Comparison of ENCODE assay signal across 15 mouse cellular contexts in the genomic region with DNA sequence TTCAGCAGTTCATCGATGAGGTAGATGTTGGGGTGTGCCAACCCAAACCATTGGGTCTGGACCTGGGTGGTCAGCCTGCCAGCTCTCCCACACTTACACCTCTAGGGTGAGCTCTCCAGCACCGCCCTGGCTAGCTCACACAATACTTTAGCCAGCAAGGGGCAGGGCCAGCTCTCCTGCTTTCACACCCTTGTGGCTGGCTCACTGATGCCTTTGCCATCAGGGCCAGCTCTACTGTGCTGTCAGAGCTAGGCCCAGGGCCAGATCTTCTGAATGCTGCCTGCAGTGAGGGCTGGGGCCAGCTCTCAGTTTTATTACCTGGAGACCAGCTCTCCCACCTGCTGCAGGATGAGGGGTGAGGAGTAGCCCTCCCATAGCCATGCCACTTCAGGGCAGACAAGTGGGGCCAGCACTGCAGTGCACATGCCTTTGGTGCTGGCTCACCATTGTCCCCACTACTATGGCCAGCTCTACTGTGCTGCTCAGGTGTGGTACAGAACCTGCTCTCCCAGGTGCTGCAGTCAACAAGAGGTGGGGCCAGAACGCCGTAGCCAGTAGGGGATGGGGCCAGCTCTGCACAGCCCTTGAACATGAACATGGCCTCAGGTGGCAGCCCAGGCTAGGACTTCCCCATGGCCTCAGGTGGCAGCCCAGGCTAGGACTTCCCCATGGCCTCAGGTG. TPM values are rescaled to one million over a fixed set of nuclear protein-coding genes. Genes with fewer than 3 reads are reported as not detected.
DNase-seq lines count a peak whose midpoint lies in the region; ATAC-seq and TF ChIP-seq lines count a peak whose summit lies in the region.
"Had no signal": no experiment of that assay in that cellular context is flagged by ENCODE, and none has a peak within 500 bp of the region (broad histone marks: within the 10 kb centered on the region; RNA-seq: fewer than 3 reads in every experiment).

No protein-coding gene starts in this region.

- no peak for TF ChIP-seq CTCF in gastrocnemius, adult 2 months (IDR thresholded peaks at IDR 0.05)

- no peaks in the 10 kb centered on the region for H3K36me3 ChIP-seq in lung, embryonic 15.5 days
- no peaks in the 10 kb centered on the region for H3K36me3 ChIP-seq in stomach, embryonic 14.5 days (ENCODE audit: control insufficient read depth, insufficient read depth, low read length)
- H3K36me3 ChIP-seq: limb, embryonic 12.5 days had no signal

- no peak overlapping the region for H3K4me3 ChIP-seq in gastrocnemius, adult 2 months
- H3K4me3 ChIP-seq in lung, embryonic 15.5 days: no peak overlapping the region
- no peak overlapping the region for H3K4me3 ChIP-seq in stomach, embryonic 14.5 days (ENCODE audit: low read depth, low read length)
- H3K4me3 ChIP-seq: limb, embryonic 12.5 days had no signal

- peak; percentile 33; the same call in 1 of the 2 replicates for ATAC-seq in lung, embryonic 15.5 days (ENCODE audit: borderline replicate concordance, extremely low read depth, low FRiP score, low TSS enrichment)
- ATAC-seq in stomach, embryonic 14.5 days (ENCODE audit: insufficient number of reproducible peaks, insufficient read depth, low FRiP score, low read depth): peak; percentile 46; the same call in 1 of the 2 replicates
- ATAC-seq: CD4-positive, CD25-positive, alpha-beta regulatory T cell, adult 4 months; intestine, postnatal 0 days had no signal

- DNase-seq in gastrocnemius, adult 2 months: peak; percentile 64
- DNase-seq in gastrocnemius, postnatal 36 days: no peak
- no peak for DNase-seq in lung, postnatal 25 days (ENCODE audit: low spot score)
- peak; percentile 36 for DNase-seq in gastrocnemius, postnatal 14 days
- no peak for DNase-seq in layer of hippocampus, postnatal 36 days
- DNase-seq: embryo, embryonic 11 days; right cerebral cortex, postnatal 25 days had no signal

- intact Hi-C loops in gastrocnemius, adult 2 months (cut with DNase I): no loop called here
- intact Hi-C loops in gastrocnemius, postnatal 36 days (cut with DNase I): no loop called here
- intact Hi-C loops in gastrocnemius, postnatal 14 days (cut with DNase I; ENCODE audit: low total_unique reads): no loop called here

- no peak overlapping the region for H3K27ac ChIP-seq in gastrocnemius, adult 2 months
- H3K27ac ChIP-seq in lung, embryonic 15.5 days: no peak overlapping the region
- no peak overlapping the region for H3K27ac ChIP-seq in stomach, embryonic 14.5 days (ENCODE audit: low read length)
- H3K27ac ChIP-seq: limb, embryonic 12.5 days; macrophage had no signal

- WGBS in lung, embryonic 15.5 days: 62% methylated on average over 4 of the region's 4 CpGs
- WGBS in stomach, embryonic 14.5 days: 63% methylated on average over 4 of the region's 4 CpGs

- H3K9ac ChIP-seq in lung, embryonic 15.5 days: no peak overlapping the region
- no peak overlapping the region for H3K9ac ChIP-seq in stomach, embryonic 14.5 days (replicated peaks; ENCODE audit: low read depth, low read length)
- H3K9ac ChIP-seq: limb, embryonic 12.5 days had no signal

- no peaks in the 10 kb centered on the region for H3K4me1 ChIP-seq in lung, embryonic 15.5 days
- peaks cover 4% of the 10 kb centered on the region; the same call in 1 of the 2 replicates for H3K4me1 ChIP-seq in stomach, embryonic 14.5 days (ENCODE audit: control insufficient read depth, insufficient read depth, low read length)

- no peak overlapping the region for H3K4me2 ChIP-seq in lung, embryonic 15.5 days
- H3K4me2 ChIP-seq in stomach, embryonic 14.5 days (replicated peaks; ENCODE audit: low read depth, low read length): no peak overlapping the region
- H3K4me2 ChIP-seq: limb, embryonic 12.5 days had no signal

- H3K27me3 ChIP-seq in lung, embryonic 15.5 days: no peaks in the 10 kb centered on the region
- no peaks in the 10 kb centered on the region for H3K27me3 ChIP-seq in stomach, embryonic 14.5 days (ENCODE audit: control insufficient read depth, insufficient read depth, low read length)
- H3K27me3 ChIP-seq: limb, embryonic 12.5 days had no signal

- no peaks in the 10 kb centered on the region for H3K9me3 ChIP-seq in lung, embryonic 15.5 days
- no peaks in the 10 kb centered on the region for H3K9me3 ChIP-seq in stomach, embryonic 14.5 days (ENCODE audit: control insufficient read depth, low read depth, low read length)
- H3K9me3 ChIP-seq: limb, embryonic 12.5 days had no signal

RNA-seq across cellular contexts. Expression of a gene that starts 12.2 kb away (rescaled TPM):
- total RNA-seq in gastrocnemius, adult 2 months (2021): not detected
- not detected for total RNA-seq in gastrocnemius, postnatal 36 days (2021)
- not detected in 2 replicates for polyA plus RNA-seq in lung, embryonic 15.5 days (2015; fragmentation: Nextera tagmentation; extraction: Ambion mirVana)
- not detected for total RNA-seq in gastrocnemius, postnatal 14 days (2021)
- polyA plus RNA-seq in stomach, embryonic 14.5 days (2014; fragmentation: Nextera tagmentation; extraction: Ambion mirVana): not detected in 2 replicates
- not detected for total RNA-seq in layer of hippocampus, postnatal 36 days (2021)
- polyA plus RNA-seq: CD4-positive, CD25-positive, alpha-beta regulatory T cell, adult 4 months; heart, embryonic 14.5 days; intestine, postnatal 0 days; limb, embryonic 12.5 days; macrophage; stomach, embryonic 16.5 days had no signal

RNA-seq across cellular contexts. Expression of a gene that starts 24.6 kb away (rescaled TPM):
- not detected for total RNA-seq in gastrocnemius, adult 2 months (2021)
- not detected for total RNA-seq in gastrocnemius, postnatal 36 days (2021)
- polyA plus RNA-seq in lung, embryonic 15.5 days (2015; fragmentation: Nextera tagmentation; extraction: Ambion mirVana): not detected in 2 replicates
- not detected for total RNA-seq in gastrocnemius, postnatal 14 days (2021)
- not detected in 2 replicates for polyA plus RNA-seq in stomach, embryonic 14.5 days (2014; fragmentation: Nextera tagmentation; extraction: Ambion mirVana)
- not detected for total RNA-seq in layer of hippocampus, postnatal 36 days (2021)
- polyA plus RNA-seq: CD4-positive, CD25-positive, alpha-beta regulatory T cell, adult 4 months; heart, embryonic 14.5 days; intestine, postnatal 0 days; limb, embryonic 12.5 days; macrophage; stomach, embryonic 16.5 days had no signal

RNA-seq across cellular contexts. Expression of a gene that starts 36.9 kb away (rescaled TPM):
- total RNA-seq in gastrocnemius, adult 2 months (2021): not detected
- total RNA-seq in gastrocnemius, postnatal 36 days (2021): not detected
- 3.0 and 3.1 TPM in 2 replicates for polyA plus RNA-seq in lung, embryonic 15.5 days (2015; fragmentation: Nextera tagmentation; extraction: Ambion mirVana)
- total RNA-seq in gastrocnemius, postnatal 14 days (2021): not detected
- 0.33 and 0.69 TPM in 2 replicates for polyA plus RNA-seq in stomach, embryonic 14.5 days (2014; fragmentation: Nextera tagmentation; extraction: Ambion mirVana)
- 1 to 10 TPM; 2.5 to 2.6 TPM for total RNA-seq in layer of hippocampus, postnatal 36 days (2021)
- polyA plus RNA-seq: CD4-positive, CD25-positive, alpha-beta regulatory T cell, adult 4 months; macrophage had no signal

RNA-seq across cellular contexts. Expression of a gene that starts 37.4 kb away (rescaled TPM):
- total RNA-seq in gastrocnemius, adult 2 months (2021): 1 to 10 TPM; 1.1 to 1.8 TPM
- 1 to 10 TPM in 1 of 2 experiments, under 1 TPM in 1; 0.84 to 2.1 TPM for total RNA-seq in gastrocnemius, postnatal 36 days (2021)
- 37.7 and 40.5 TPM in 2 replicates for polyA plus RNA-seq in lung, embryonic 15.5 days (2015; fragmentation: Nextera tagmentation; extraction: Ambion mirVana)
- 1 to 10 TPM; 2.7 to 3.2 TPM for total RNA-seq in gastrocnemius, postnatal 14 days (2021)
- polyA plus RNA-seq in stomach, embryonic 14.5 days (2014; fragmentation: Nextera tagmentation; extraction: Ambion mirVana): 41.0 and 43.5 TPM in 2 replicates
- total RNA-seq in layer of hippocampus, postnatal 36 days (2021): 10 to 100 TPM in 1 of 2 experiments, 1 to 10 TPM in 1; 9.3 to 10.0 TPM

RNA-seq across cellular contexts. Expression of a gene that starts 37.7 kb away (rescaled TPM):
- total RNA-seq in gastrocnemius, adult 2 months (2021): not detected
- total RNA-seq in gastrocnemius, postnatal 36 days (2021): not detected
- polyA plus RNA-seq in lung, embryonic 15.5 days (2015; fragmentation: Nextera tagmentation; extraction: Ambion mirVana): not detected in 2 replicates
- not detected for total RNA-seq in gastrocnemius, postnatal 14 days (2021)
- not detected in 2 replicates for polyA plus RNA-seq in stomach, embryonic 14.5 days (2014; fragmentation: Nextera tagmentation; extraction: Ambion mirVana)
- not detected for total RNA-seq in layer of hippocampus, postnatal 36 days (2021)
- polyA plus RNA-seq: CD4-positive, CD25-positive, alpha-beta regulatory T cell, adult 4 months; heart, embryonic 14.5 days; intestine, postnatal 0 days; limb, embryonic 12.5 days; macrophage; stomach, embryonic 16.5 days had no signal

Comparison
In these comparisons a context has a peak if more than half of its experiments do, and no peak if none do; other contexts are left out.
1. DNase-seq: peak in gastrocnemius, adult 2 months (single experiment) and gastrocnemius, postnatal 14 days (single experiment); none in gastrocnemius, postnatal 36 days (0 of 2), lung, postnatal 25 days (single experiment) and layer of hippocampus, postnatal 36 days (0 of 2).